Mouse (Mus musculus): Measurements from ENCODE around the gene Erc2. TPM values are rescaled to one million over a fixed set of nuclear protein-coding genes. Genes with fewer than 3 reads are reported as not detected.

The Erc2 gene
- polyA plus RNA-seq, 1 experiment from 2014 or later, result 13.7 TPM

DNA sequence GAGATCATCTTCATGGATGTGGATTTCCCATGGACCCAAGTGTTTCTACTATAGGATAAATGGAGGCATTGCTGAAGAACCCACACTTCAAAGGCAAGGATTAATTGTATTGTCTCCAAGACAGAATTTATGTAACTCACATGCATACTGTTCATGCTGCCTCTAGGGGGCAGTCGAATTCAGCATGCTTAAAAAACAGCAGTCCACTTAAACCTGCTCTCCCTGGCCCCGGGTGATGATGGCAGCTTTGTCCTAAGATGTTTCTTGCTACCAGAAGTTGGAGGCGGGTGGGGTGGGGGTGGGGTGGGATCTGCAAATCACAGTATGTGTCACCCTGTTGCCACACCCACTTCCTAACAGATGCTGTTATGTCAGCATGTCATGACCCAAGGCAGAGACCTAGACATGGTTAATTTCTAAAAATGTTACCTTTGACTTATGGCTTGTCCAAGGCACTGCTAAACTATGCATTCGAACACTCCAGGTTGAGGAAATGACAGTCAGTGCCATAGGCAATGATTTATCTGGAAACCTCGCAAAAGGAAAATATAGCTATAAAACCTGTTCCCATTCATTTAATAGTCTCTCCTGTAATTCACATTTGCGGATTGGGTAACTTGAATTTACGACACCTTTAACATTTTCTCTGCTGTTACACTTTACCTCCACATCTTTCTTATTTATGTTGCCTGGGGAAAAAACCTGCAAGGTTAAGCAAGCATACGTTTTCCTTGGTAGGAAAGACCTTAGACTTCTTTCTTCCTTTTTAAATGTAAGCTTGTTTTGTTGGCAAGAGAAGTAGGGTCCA is 467.6 kb downstream of the Erc2 start:
- no peaks in the 10 kb centered on the region for H3K27me3 ChIP-seq
- H3K27ac ChIP-seq, result no peak overlapping the region
- H3K4me3 ChIP-seq, result no peak overlapping the region
- no peaks in the 10 kb centered on the region for H3K36me3 ChIP-seq
- H3K4me1 ChIP-seq, result no peaks in the 10 kb centered on the region
- no peak overlapping the region for H3K4me2 ChIP-seq
- 58% methylated on average over 8 of the region's 8 CpGs for WGBS
- H3K9ac ChIP-seq, result no peak overlapping the region
- no peaks in the 10 kb centered on the region for H3K9me3 ChIP-seq
- no peak for ATAC-seq (ENCODE audit: insufficient number of reproducible peaks, insufficient read depth, low FRiP score, low TSS enrichment, low read depth)

DNA sequence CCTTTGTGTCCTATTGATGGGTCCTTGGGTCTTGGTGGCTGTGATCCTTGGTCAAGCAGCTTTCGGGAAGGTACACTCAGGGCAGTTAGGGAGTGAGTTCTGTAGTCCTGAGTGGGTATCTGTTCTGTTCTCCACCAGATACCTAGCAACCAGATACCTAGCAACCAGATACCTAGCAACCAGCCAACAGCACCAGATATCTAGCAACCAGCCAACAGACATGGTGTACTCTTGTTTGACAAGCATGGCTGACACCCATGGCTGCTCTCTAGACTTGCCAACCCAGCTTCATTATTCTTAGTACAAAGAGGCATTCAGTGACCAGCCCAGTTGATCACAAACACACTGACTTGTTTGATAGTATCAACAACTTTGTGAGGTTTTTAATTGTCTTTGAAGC is 469.1 kb downstream of the Erc2 start:
- no peak overlapping the region for H3K4me3 ChIP-seq
- no peak for ATAC-seq (ENCODE audit: insufficient number of reproducible peaks, insufficient read depth, low FRiP score, low TSS enrichment, low read depth)
- no peaks in the 10 kb centered on the region for H3K9me3 ChIP-seq
- peaks cover under 1% of the 10 kb centered on the region; the same call in 1 of the 2 replicates for H3K4me1 ChIP-seq
- WGBS, result 95% methylated on average over 1 of the region's 1 CpGs
- H3K27ac ChIP-seq, result no peak overlapping the region
- no peak overlapping the region for H3K4me2 ChIP-seq
- no peaks in the 10 kb centered on the region for H3K36me3 ChIP-seq
- H3K9ac ChIP-seq, result no peak overlapping the region
- H3K27me3 ChIP-seq, result no peaks in the 10 kb centered on the region

DNA sequence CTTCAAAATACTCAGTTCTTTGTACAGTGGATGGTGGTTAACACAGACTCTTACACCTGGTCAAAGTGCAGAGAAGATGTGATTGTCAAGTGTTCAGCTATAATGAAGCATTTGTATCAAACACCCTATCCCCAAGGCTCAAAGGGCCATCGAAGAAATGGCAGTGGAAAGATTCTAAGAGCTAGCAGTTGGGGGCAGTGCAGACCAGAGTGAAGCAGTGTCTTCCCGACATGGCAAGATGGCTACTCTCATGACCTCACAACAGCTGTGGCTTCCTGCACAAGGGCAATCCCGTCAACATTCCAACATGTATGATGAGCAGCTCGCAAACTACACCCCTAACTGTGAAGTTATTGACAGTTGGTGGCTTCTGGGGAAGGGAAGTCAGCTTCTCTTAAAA is 471.0 kb downstream of the Erc2 start:
- H3K36me3 ChIP-seq, result no peaks in the 10 kb centered on the region
- WGBS, result 54% methylated on average over 4 of the region's 4 CpGs
- no peak overlapping the region for H3K4me2 ChIP-seq
- no peak overlapping the region for H3K4me3 ChIP-seq
- no peak overlapping the region for H3K27ac ChIP-seq
- no peaks in the 10 kb centered on the region for H3K27me3 ChIP-seq
- H3K4me1 ChIP-seq, result peaks cover 13% of the 10 kb centered on the region
- no peaks in the 10 kb centered on the region for H3K9me3 ChIP-seq
- no peak for ATAC-seq (ENCODE audit: insufficient number of reproducible peaks, insufficient read depth, low FRiP score, low TSS enrichment, low read depth)
- H3K9ac ChIP-seq, result no peak overlapping the region

DNA sequence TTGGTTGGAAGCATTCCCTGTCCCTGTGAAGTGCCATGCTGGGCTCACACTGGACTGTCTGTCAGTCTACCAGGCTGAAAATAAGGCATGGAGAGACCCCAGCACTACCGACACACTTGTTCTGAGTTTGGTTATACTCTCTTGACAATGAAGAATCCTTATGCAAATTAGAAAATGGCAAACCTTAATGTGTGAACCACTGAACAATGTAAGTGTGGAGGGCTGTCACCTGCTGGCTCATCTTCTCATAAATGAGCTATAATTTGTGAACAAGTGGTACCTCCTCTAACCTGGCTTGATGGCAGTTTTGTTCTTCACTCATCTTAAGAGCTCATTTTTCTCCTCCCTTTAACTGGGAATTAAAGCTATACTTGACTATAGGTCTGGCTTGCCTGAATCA is 471.7 kb downstream of the Erc2 start:
- Histone ChIP-seq H3K9ac (no peak overlapping the region), H3K9me3 (no peaks in the 10 kb centered on the region), H3K36me3 (no peaks in the 10 kb centered on the region), H3K4me2 (no peak overlapping the region), H3K4me3 (no peak overlapping the region), H3K27ac (no peak overlapping the region), H3K27me3 (no peaks in the 10 kb centered on the region), H3K4me1 (peaks cover 17% of the 10 kb centered on the region)
- 91% methylated on average over 1 of the region's 1 CpGs for WGBS
- no peak for ATAC-seq (ENCODE audit: insufficient number of reproducible peaks, insufficient read depth, low FRiP score, low TSS enrichment, low read depth)

DNA sequence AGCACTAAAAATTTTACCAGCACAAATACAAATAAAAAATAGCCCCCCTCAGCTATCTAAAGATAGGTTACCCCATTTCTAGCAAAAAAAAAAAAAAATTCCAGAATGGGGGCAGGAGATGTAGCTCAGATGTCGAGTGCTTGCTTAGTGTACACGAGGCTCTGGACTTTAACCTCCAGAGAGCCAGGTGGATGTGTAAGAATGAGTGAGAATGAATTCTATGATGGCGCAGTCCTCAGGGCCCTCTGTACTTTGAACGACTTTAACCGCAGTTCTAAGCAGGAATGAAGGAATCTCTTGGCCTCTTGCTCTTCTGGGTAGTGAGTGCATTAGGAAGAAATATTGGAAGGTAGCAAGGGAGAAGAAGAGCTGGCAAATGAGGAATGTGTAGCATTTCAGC is 476.9 kb downstream of the Erc2 start:
- no peak overlapping the region for H3K27ac ChIP-seq
- whole genome bisulfite sequencing, result 83% methylated on average over 5 of the region's 5 CpGs
- no peak for ATAC-seq (ENCODE audit: insufficient number of reproducible peaks, insufficient read depth, low FRiP score, low TSS enrichment, low read depth)
- H3K9ac ChIP-seq, result no peak overlapping the region
- H3K9me3 ChIP-seq, result no peaks in the 10 kb centered on the region
- H3K27me3 ChIP-seq, result no peaks in the 10 kb centered on the region
- peaks cover 23% of the 10 kb centered on the region for H3K4me1 ChIP-seq
- no peak overlapping the region for H3K4me2 ChIP-seq
- H3K4me3 ChIP-seq, result no peak overlapping the region
- H3K36me3 ChIP-seq, result no peaks in the 10 kb centered on the region

DNA sequence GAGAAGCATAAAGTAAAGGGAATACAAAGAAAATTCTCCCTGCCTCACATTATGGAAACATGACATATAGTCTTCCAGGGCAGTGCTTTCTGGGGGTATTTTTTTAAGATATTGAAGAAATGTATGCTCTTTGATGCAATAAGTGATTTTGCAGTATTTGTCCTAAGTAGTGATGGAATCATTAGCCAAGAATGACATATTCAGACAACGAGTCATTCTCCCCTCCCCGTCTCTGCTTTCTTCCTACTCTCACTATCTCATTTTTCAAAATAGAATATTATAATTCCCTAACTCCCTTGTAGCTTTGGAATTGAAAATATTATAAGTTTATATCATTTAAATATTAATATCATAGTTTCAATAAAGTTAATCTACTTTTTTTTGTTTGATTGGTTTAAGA is 490.9 kb downstream of the Erc2 start:
- Histone ChIP-seq H3K4me1 (no peaks in the 10 kb centered on the region), H3K9ac (no peak overlapping the region), H3K4me3 (no peak overlapping the region), H3K27ac (no peak overlapping the region), H3K9me3 (no peaks in the 10 kb centered on the region), H3K36me3 (no peaks in the 10 kb centered on the region), H3K4me2 (no peak overlapping the region), H3K27me3 (no peaks in the 10 kb centered on the region)
- WGBS, result 89% methylated on average over 2 of the region's 2 CpGs
- no peak for ATAC-seq (ENCODE audit: insufficient number of reproducible peaks, insufficient read depth, low FRiP score, low TSS enrichment, low read depth)

DNA sequence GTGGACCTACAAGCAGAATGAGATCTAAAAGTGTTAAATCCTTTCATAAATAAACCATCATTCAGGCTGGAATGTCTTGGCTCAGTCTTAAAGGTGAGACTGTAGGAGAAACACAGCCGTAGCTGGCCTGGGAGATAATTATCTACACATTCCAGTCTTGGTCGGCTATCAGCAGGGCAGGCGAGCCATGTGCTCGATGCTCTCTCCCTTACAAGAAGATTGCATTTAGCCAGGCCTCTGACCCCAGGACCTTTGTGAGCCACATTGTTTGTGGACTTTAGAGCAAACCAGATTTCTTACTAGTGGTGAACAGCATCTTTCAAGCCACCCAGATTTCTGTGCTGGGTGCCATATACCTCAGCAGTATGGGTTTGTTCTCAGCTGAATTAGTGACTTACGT is 498.6 kb downstream of the Erc2 start:
- H3K4me1 ChIP-seq, result no peaks in the 10 kb centered on the region
- 31% methylated on average over 5 of the region's 5 CpGs for WGBS
- no peaks in the 10 kb centered on the region for H3K9me3 ChIP-seq

DNA sequence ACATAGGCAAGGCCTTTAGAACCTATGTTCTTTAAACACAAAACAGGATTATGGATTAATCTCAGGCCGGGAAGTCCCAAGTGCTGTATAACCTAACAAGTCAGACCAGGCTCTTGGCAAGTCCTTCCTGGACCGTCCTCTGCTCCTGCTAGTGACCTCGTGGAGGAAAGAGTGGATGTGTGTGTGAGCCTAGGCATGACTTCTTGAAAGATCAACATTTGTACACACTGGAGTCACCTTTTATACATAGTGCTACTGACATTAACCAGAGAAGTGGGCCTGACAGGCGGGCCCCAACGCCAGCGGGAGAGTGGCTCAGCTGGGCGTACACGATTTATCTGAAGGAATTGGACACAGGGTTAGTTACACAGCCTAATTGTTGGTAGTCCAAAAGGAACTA is 504.6 kb downstream of the Erc2 start:
- H3K4me1 ChIP-seq, result 0 out of 2 replicates have a peak, but pooled peaks cover 3% of the 10 kb centered on the region
- H3K9ac ChIP-seq, result no peak overlapping the region
- no peak for ATAC-seq (ENCODE audit: insufficient number of reproducible peaks, insufficient read depth, low FRiP score, low TSS enrichment, low read depth)
- no peaks in the 10 kb centered on the region for H3K9me3 ChIP-seq
- no peaks in the 10 kb centered on the region for H3K27me3 ChIP-seq
- no peak overlapping the region for H3K4me3 ChIP-seq
- no peaks in the 10 kb centered on the region for H3K36me3 ChIP-seq
- H3K27ac ChIP-seq, result no peak overlapping the region
- WGBS, result 89% methylated on average over 8 of the region's 8 CpGs
- no peak overlapping the region for H3K4me2 ChIP-seq

More for the DNA sequence above, 498.6 kb downstream of the Erc2 start:
- no peak overlapping the region for H3K4me2 ChIP-seq
- no peak overlapping the region for H3K9ac ChIP-seq
- H3K27me3 ChIP-seq, result no peaks in the 10 kb centered on the region
- H3K27ac ChIP-seq, result no peak overlapping the region
- H3K4me3 ChIP-seq, result no peak overlapping the region
- no peak for ATAC-seq (ENCODE audit: insufficient number of reproducible peaks, insufficient read depth, low FRiP score, low TSS enrichment, low read depth)
- no peaks in the 10 kb centered on the region for H3K36me3 ChIP-seq

DNA sequence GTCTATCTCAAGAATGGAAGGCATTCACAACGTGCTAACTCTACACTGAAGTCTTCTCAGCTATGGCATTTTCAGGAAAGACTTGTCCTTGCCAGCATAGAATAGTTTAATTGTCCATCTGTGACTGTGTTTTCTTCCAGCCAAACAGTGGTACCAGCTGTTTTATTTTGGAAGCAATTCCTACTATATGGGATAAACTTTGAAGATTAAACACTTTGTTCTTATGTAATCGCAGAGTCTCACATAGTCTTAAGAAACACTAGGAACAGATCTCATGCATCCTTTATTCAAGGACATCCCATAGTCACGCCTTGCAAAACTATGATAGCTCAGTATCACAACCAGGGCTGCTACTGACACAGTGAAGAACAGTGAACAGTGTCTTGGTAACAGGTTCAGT is 506.8 kb downstream of the Erc2 start:
- Histone ChIP-seq H3K4me1 (0 out of 2 replicates have a peak, but pooled peaks cover 3% of the 10 kb centered on the region), H3K9me3 (no peaks in the 10 kb centered on the region), H3K36me3 (no peaks in the 10 kb centered on the region), H3K27me3 (no peaks in the 10 kb centered on the region), H3K4me3 (no peak overlapping the region), H3K9ac (no peak overlapping the region), H3K27ac (no peak overlapping the region), H3K4me2 (no peak overlapping the region)
- WGBS, result 85% methylated on average over 3 of the region's 3 CpGs
- no peak for ATAC-seq (ENCODE audit: insufficient number of reproducible peaks, insufficient read depth, low FRiP score, low TSS enrichment, low read depth)

DNA sequence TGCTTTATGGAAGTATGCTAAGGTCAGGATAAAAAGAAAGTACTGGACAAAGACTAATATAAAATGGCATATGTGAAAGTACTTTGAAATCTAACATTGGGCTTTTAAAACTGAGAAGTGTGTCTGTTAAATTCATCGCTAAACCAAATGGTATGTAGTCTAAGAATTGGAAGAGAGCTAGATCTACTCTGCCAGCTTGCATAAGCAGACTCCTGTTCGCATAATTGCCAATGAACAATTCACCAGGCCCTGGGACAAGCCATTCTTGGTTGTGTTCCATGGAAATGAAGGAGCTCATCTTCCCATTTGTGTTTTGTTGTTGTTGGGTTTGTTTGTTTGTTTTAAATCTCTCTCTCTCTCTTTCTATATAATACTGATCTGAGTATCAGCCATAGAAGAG is 521.8 kb downstream of the Erc2 start:
- Histone ChIP-seq H3K9ac (no peak overlapping the region), H3K4me3 (no peak overlapping the region), H3K4me1 (no peaks in the 10 kb centered on the region), H3K27ac (no peak overlapping the region), H3K27me3 (no peaks in the 10 kb centered on the region), H3K4me2 (no peak overlapping the region), H3K36me3 (no peaks in the 10 kb centered on the region), H3K9me3 (no peaks in the 10 kb centered on the region)
- no peak for ATAC-seq (ENCODE audit: insufficient number of reproducible peaks, insufficient read depth, low FRiP score, low TSS enrichment, low read depth)
- 92% methylated on average over 2 of the region's 2 CpGs for WGBS

DNA sequence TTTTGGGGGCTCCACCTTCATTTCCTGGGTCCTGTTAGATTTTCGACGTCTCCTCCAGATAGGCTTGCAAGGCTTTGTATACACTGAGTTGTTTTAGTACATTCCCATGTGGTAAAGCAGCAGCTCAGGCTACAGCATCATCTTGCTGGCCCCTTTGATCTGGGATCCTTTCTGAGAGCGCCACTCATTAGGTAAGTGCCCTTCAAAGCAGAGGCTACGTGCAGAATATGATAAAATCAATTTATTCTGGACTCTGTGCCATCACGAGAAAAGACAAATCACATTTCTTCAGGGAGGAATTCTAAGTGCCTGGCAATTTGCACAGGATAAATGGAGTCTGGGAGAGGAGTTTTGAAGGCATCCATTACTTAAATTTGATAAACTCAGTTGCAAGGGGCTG is 525.0 kb downstream of the Erc2 start:
- H3K27me3 ChIP-seq, result no peaks in the 10 kb centered on the region
- no peak overlapping the region for H3K4me2 ChIP-seq
- no peak overlapping the region for H3K9ac ChIP-seq
- H3K36me3 ChIP-seq, result no peaks in the 10 kb centered on the region
- no peak for ATAC-seq (ENCODE audit: insufficient number of reproducible peaks, insufficient read depth, low FRiP score, low TSS enrichment, low read depth)
- no peak overlapping the region for H3K4me3 ChIP-seq
- H3K9me3 ChIP-seq, result no peaks in the 10 kb centered on the region
- no peaks in the 10 kb centered on the region for H3K4me1 ChIP-seq
- no peak overlapping the region for H3K27ac ChIP-seq
- 38% methylated on average over 5 of the region's 5 CpGs for WGBS

DNA sequence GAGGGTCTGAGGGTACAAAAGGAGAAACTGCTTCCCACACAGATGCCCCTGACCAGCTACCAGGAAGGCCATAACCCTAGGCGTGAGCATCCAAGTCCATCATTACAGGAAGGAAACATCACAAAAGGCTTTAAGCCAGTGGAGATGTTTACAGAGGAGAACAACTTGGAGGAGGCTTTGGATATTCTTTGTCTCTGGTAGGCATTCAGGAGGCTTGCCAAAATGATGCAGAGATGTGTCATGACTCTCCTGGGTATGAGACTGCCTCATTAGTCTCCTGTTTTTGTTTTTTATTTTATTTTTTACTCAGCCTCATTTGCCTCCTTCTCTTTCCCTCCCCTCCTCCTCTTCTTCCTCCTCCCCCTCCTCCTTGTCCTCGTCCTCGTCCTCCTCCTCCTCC is 528.7 kb downstream of the Erc2 start:
- H3K27me3 ChIP-seq, result no peaks in the 10 kb centered on the region
- 87% methylated on average over 3 of the region's 3 CpGs for WGBS
- H3K36me3 ChIP-seq, result no peaks in the 10 kb centered on the region
- ATAC-seq (ENCODE audit: insufficient number of reproducible peaks, insufficient read depth, low FRiP score, low TSS enrichment, low read depth), result no peak
- no peak overlapping the region for H3K4me3 ChIP-seq
- no peak overlapping the region for H3K27ac ChIP-seq
- H3K9ac ChIP-seq, result no peak overlapping the region
- no peak overlapping the region for H3K4me2 ChIP-seq
- no peaks in the 10 kb centered on the region for H3K9me3 ChIP-seq
- H3K4me1 ChIP-seq, result no peaks in the 10 kb centered on the region

Measured in embryonic facial prominence, embryonic 13.5 days (tissue).